Mouse (Mus musculus): ENCODE data around the gene Taf1d.
"Not testable (repeated sequence)": the region's sequence is repeated elsewhere in the genome, so short reads cannot be mapped to it uniquely, and the experiment has no call there.

Taf1d gene

GRCm38 (mm10) chr9:15309425-15309824 is 3.4 kb downstream of the Taf1d start:
- DNase-seq = no peak

- no peak for DNase-seq
These were observed 4.2 kb downstream of the Taf1d start for GRCm38 (mm10) chr9:15310179-15310578.

- no peak for DNase-seq
These were observed 6.2 kb downstream of the Taf1d start for GRCm38 (mm10) chr9:15312054-15312735.

GRCm38 (mm10) chr9:15313633-15314032 is 7.6 kb downstream of the Taf1d start:
- DNase-seq = no peak

GRCm38 (mm10) chr9:15314619-15315018 is 8.6 kb downstream of the Taf1d start:
- no peak for DNase-seq

GRCm38 (mm10) chr9:15316296-15316695 is 10.3 kb downstream of the Taf1d start:
- DNase-seq = not testable (repeated sequence)

GRCm38 (mm10) chr9:15317223-15318169 is 11.5 kb downstream of the Taf1d start:
- no peak for DNase-seq

- DNase-seq = no peak
These were observed 12.2 kb downstream of the Taf1d start for GRCm38 (mm10) chr9:15318170-15318742.

- no peak for DNase-seq
These were observed 31.8 kb downstream of the Taf1d start for GRCm38 (mm10) chr9:15337776-15338175.

- DNase-seq = no peak
These were observed 43.9 kb downstream of the Taf1d start for GRCm38 (mm10) chr9:15349925-15350324.

GRCm38 (mm10) chr9:15356916-15357483 is 51.0 kb downstream of the Taf1d start:
- DNase-seq = no peak

GRCm38 (mm10) chr9:15357484-15358275 is 51.7 kb downstream of the Taf1d start, which contains the start of gene Cep295:
Gene Cep295 (minus strand): TSS chr9:15357788.
- DNase-seq = peak; percentile 98

- DNase-seq = no peak
These were observed 58.8 kb downstream of the Taf1d start for GRCm38 (mm10) chr9:15364843-15365242.

GRCm38 (mm10) chr9:15365856-15366255 is 59.8 kb downstream of the Taf1d start:
- DNase-seq = no peak

- no peak for DNase-seq
These were observed 60.2 kb downstream of the Taf1d start for GRCm38 (mm10) chr9:15366260-15366659.
